Mouse (Mus musculus) megakaryocyte, embryonic 14.5 days (primary cell): Measurements from ENCODE around the gene Unc80. TPM values are rescaled to one million over a fixed set of nuclear protein-coding genes. Genes with fewer than 3 reads are reported as not detected.
A peak's percentile ranks its signal among the peaks of the same experiment; 100 is the strongest.

Source experiments
- H3K27me3 ChIP-seq: replicated peaks from 2 replicates; pipeline ENCODE3; 2012; ENCODE audit warnings: inconsistent platforms
- H3K36me3 ChIP-seq: replicated peaks from 2 replicates; pipeline ENCODE3; 2012; ENCODE audit warnings: low read length, inconsistent platforms, mixed read lengths
- H3K4me1 ChIP-seq: 2 replicates; pipeline ENCODE4 v1.6.1; 2012; ENCODE audit warnings: inconsistent platforms
- H3K4me3 ChIP-seq: replicated peaks from 2 replicates; pipeline ENCODE3; 2012; ENCODE audit warnings: moderate library complexity, mild to moderate bottlenecking, inconsistent platforms
- H3K9me3 ChIP-seq: 2 replicates; pipeline ENCODE4 v1.6.1; 2012; ENCODE audit warnings: inconsistent platforms
- FLI1 ChIP-seq: IDR thresholded peaks from 2 replicates; pipeline ENCODE4 v1.6.1; 2012; ENCODE audit warnings: low read length, inconsistent platforms, mixed read lengths
- GATA1 ChIP-seq: IDR thresholded peaks from 3 replicates; pipeline ENCODE4 v1.6.1; 2012; ENCODE audit warnings: mixed read lengths, low read length, inconsistent platforms, borderline replicate concordance
- polyA plus RNA-seq: library from polyadenylated mRNA; stranded (reverse); fragments of >175 nt; gene quantifications from 2 replicates; pipeline ENCODE4 v1.2.3, GENCODE M21; 2012; ENCODE audit warnings: low replicate concordance; ENCODE audit not compliant: insufficient read depth

Unc80 gene
- polyA plus RNA-seq = not detected in 2 replicates

DNA sequence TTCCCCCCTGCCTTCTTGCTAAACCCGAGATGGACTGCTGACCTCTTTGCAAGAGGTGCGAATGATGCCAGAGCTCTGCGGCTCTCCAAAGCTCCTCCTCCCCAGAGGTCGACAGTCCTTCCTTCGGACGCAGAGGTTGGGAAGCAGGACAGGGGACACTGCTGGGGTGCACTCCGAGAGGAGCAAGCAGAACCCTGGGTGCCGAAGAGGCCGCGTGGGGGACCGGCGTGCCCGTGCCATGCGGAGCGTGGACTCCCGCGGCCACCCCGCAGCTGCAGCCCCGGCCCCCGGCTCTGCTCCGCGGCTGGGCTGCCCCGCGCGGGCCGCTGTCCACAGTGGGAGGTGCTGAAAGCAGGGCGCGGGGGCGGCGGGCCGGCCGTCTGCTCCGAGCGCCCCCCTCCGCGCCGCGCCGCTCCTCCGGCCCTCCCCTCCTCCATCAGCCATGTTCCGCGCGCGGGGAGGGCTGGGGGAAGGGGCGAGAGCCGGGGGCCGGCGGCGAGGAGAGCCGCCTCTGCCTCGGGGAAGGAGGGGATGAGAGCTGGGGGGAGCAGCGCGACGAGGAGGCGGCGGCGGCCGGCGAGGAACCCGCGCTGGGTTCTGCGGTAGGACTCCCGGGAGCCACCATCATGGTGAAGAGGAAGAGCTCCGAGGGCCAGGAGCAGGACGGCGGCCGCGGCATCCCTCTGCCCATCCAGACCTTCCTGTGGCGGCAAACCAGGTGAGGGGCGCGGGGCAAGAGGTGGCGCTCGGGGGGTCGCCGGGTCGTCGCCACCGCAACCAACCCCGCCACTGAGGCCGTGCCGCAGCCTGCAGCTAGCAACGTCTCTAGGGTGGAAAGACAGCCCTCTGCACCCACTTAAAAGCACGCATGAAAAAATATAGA, at the start of gene Unc80:
Gene Unc80 (plus strand): TSS at position 547 of the 883 bp plus-strand sequence.
- H3K4me1 ChIP-seq = peaks cover 8% of the 10 kb centered on the region; the same call in 1 of the 2 replicates
- peaks cover 15% of the 10 kb centered on the region for H3K27me3 ChIP-seq
- no peaks in the 10 kb centered on the region for H3K9me3 ChIP-seq
- H3K4me3 ChIP-seq = peak within 1 kb of the TSS; percentile 15
- TF ChIP-seq GATA1 (no peak), FLI1 (no peak)
- H3K36me3 ChIP-seq = no peaks in the 10 kb centered on the region

GRCm38 (mm10) chr1:66426073-66426472, 42.1 kb upstream of the Unc80 start:
- Histone ChIP-seq H3K36me3 (no peaks in the 10 kb centered on the region), H3K9me3 (peaks cover 5% of the 10 kb centered on the region; the same call in 1 of the 2 replicates)
- TF ChIP-seq FLI1 = no peak
- TF ChIP-seq GATA1 = no peak

DNA sequence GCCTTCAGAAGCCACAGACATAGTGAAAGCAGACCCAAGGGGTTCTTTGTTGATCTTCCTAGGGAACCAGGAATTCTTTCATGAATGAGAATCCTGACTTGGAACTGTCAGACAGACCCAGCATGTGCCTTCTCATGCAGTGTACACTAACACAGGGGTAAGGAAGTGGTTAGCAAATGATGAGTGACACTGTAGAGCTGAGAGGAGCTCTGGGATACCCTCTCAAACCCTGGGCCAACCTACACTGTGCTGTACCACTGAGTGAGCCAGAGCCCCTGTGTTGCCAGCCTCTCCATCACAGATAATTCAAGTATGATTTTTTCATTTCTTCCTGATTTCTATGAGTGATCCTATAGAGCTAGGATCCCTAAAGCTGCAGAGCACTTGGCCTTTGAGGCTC, 37.2 kb upstream of the Unc80 start:
- H3K36me3 ChIP-seq = no peaks in the 10 kb centered on the region
- H3K4me3 ChIP-seq = no peak overlapping the region
- H3K9me3 ChIP-seq = 0 out of 2 replicates have a peak, but pooled peaks cover 2% of the 10 kb centered on the region
- no peak for TF ChIP-seq FLI1
- no peak for TF ChIP-seq GATA1
- no peaks in the 10 kb centered on the region for H3K27me3 ChIP-seq
- no peaks in the 10 kb centered on the region for H3K4me1 ChIP-seq

More at GRCm38 (mm10) chr1:66426073-66426472, 42.1 kb upstream of the Unc80 start:
- Histone ChIP-seq H3K4me3 (no peak overlapping the region), H3K4me1 (no peaks in the 10 kb centered on the region), H3K27me3 (no peaks in the 10 kb centered on the region)

DNA sequence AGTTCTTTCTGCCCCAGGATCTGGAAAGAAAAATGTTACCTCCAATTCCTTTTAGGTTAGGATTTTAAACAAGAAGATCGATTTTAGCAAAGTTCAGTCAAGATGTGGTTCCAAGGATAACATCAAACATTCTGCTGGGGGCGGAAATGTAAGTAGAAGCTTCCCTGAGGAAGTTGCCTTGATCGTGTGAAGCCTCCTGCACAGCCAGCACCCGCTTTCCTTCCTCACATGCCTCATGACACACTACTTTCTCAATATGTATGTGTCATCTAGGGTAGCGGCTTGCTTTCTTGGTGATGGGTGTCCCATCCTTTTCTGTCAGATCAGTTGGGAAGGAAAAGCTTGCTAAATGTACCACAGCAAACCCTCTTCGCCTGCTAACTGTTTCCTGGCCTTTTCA, 36.7 kb upstream of the Unc80 start:
- 0 out of 2 replicates have a peak, but pooled peaks cover 2% of the 10 kb centered on the region for H3K9me3 ChIP-seq
- no peaks in the 10 kb centered on the region for H3K27me3 ChIP-seq
- TF ChIP-seq GATA1 = no peak
- no peak for TF ChIP-seq FLI1
- H3K4me3 ChIP-seq = no peak overlapping the region
- H3K4me1 ChIP-seq = no peaks in the 10 kb centered on the region
- H3K36me3 ChIP-seq = no peaks in the 10 kb centered on the region

DNA sequence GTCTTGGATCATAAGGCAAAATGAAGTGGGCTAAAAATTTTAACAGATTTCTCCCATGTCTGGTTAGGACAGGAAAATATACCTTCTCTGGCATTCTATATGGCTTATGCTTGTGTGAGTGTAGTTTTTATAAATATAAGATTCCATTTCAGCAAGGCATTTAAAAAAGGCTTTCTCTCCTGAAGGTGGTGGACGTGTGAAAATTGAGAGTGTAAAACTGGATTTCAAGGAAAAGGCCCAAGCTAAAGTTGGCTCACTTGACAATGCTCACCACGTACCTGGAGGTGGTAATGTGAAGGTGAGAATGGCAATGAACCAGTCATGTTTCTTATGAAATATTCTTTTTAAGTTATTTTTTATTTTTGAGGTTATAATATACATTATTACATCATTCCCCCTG, 30.1 kb upstream of the Unc80 start:
- Histone ChIP-seq H3K27me3 (no peaks in the 10 kb centered on the region), H3K36me3 (no peaks in the 10 kb centered on the region), H3K4me3 (no peak overlapping the region), H3K9me3 (0 out of 2 replicates have a peak, but pooled peaks cover 3% of the 10 kb centered on the region), H3K4me1 (no peaks in the 10 kb centered on the region)
- TF ChIP-seq GATA1 (no peak), FLI1 (no peak)

- Histone ChIP-seq H3K36me3 (no peaks in the 10 kb centered on the region), H3K9me3 (0 out of 2 replicates have a peak, but pooled peaks cover 3% of the 10 kb centered on the region), H3K4me3 (no peak overlapping the region), H3K4me1 (no peaks in the 10 kb centered on the region), H3K27me3 (no peaks in the 10 kb centered on the region)
- TF ChIP-seq GATA1 (no peak), FLI1 (no peak)
Measured at GRCm38 (mm10) chr1:66442922-66443321, 25.2 kb upstream of the Unc80 start.

DNA sequence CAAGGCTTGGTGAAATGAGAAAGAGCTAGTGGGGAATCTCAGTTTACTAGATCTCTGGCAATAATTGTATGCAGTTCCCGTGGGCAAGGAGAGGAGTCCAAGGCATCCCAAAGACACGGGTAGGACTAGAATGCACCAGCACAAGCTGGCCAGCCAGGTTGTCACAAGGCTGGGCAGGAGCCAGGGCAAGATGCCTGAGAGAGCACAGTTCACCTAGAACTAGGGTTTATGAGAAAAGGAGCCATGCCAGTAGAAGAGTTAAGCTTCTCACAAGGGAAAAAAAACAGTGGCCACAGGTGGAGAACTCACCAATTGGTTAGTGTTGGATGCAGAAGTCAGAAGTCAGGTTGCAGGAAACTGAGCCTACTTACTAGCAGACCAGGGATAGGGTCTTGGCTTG, 18.7 kb upstream of the Unc80 start:
- Histone ChIP-seq H3K27me3 (no peaks in the 10 kb centered on the region), H3K9me3 (no peaks in the 10 kb centered on the region), H3K36me3 (no peaks in the 10 kb centered on the region), H3K4me3 (no peak overlapping the region), H3K4me1 (no peaks in the 10 kb centered on the region)
- TF ChIP-seq GATA1 = no peak

GRCm38 (mm10) chr1:66456580-66456979, 11.6 kb upstream of the Unc80 start:
- H3K4me3 ChIP-seq = no peak overlapping the region
- TF ChIP-seq FLI1 (no peak), GATA1 (no peak)
- H3K27me3 ChIP-seq = no peaks in the 10 kb centered on the region
- no peaks in the 10 kb centered on the region for H3K9me3 ChIP-seq
- no peaks in the 10 kb centered on the region for H3K4me1 ChIP-seq
- H3K36me3 ChIP-seq = no peaks in the 10 kb centered on the region

- H3K4me1 ChIP-seq = no peaks in the 10 kb centered on the region
- H3K4me3 ChIP-seq = no peak overlapping the region
- no peaks in the 10 kb centered on the region for H3K9me3 ChIP-seq
- no peaks in the 10 kb centered on the region for H3K36me3 ChIP-seq
- TF ChIP-seq FLI1 (no peak), GATA1 (no peak)
- H3K27me3 ChIP-seq = no peaks in the 10 kb centered on the region
Measured at GRCm38 (mm10) chr1:66457747-66458146, 10.4 kb upstream of the Unc80 start.

- Histone ChIP-seq H3K36me3 (no peaks in the 10 kb centered on the region), H3K4me3 (no peak overlapping the region), H3K27me3 (no peaks in the 10 kb centered on the region), H3K4me1 (no peaks in the 10 kb centered on the region), H3K9me3 (no peaks in the 10 kb centered on the region)
- TF ChIP-seq FLI1 = no peak
- TF ChIP-seq GATA1 = no peak
Measured at GRCm38 (mm10) chr1:66459394-66459793, 8.8 kb upstream of the Unc80 start.
